Mouse (Mus musculus) stomach, embryonic 14.5 days (tissue): Measurements from ENCODE around the gene Snap47. TPM values are rescaled to one million over a fixed set of nuclear protein-coding genes. Genes with fewer than 3 reads are reported as not detected.

Experiments used
- ATAC-seq: fragments of 200-750 bp; cut with Nextera tagmentation; 2 replicates; pipeline ENCODE4 v1.8.0; 2017; ENCODE audit warnings: low read depth, moderate TSS enrichment; ENCODE audit not compliant: insufficient number of reproducible peaks, insufficient read depth, low FRiP score
- H3K27ac ChIP-seq: fragments of 300-500 bp; sonication (generic); 2 replicates; pipeline ENCODE4 v1.5.1; 2014; ENCODE audit warnings: mild to moderate bottlenecking, low read length, moderate library complexity, mixed read lengths
- H3K27me3 ChIP-seq: fragments of 300-500 bp; sonication (generic); 2 replicates; pipeline ENCODE4 v1.6.1; 2014; ENCODE audit warnings: low read length, control low read depth, mixed read lengths; ENCODE audit not compliant: control insufficient read depth, insufficient read depth
- H3K36me3 ChIP-seq: fragments of 300-500 bp; sonication (generic); 2 replicates; pipeline ENCODE4 v1.6.1; 2014; ENCODE audit warnings: mild to moderate bottlenecking, control low read depth, low read length, moderate library complexity, mixed read lengths; ENCODE audit not compliant: control insufficient read depth, insufficient read depth
- H3K4me1 ChIP-seq: fragments of 300-500 bp; sonication (generic); 2 replicates; pipeline ENCODE4 v1.6.1; 2014; ENCODE audit warnings: low read length, control low read depth, mixed read lengths; ENCODE audit not compliant: control insufficient read depth, insufficient read depth
- H3K4me2 ChIP-seq: fragments of 300-500 bp; sonication (generic); replicated peaks from 2 replicates; pipeline ENCODE4 v1.6.1; 2014; ENCODE audit warnings: low read depth, low read length, control low read depth
- H3K4me3 ChIP-seq: fragments of 300-500 bp; sonication (generic); 2 replicates; pipeline ENCODE4 v1.5.1; 2014; ENCODE audit warnings: low read depth, low read length, control low read depth
- H3K9ac ChIP-seq: fragments of 300-500 bp; sonication (generic); replicated peaks from 2 replicates; pipeline ENCODE4 v1.6.1; 2014; ENCODE audit warnings: low read depth, mild to moderate bottlenecking, control low read depth, low read length, moderate library complexity, mixed read lengths
- H3K9me3 ChIP-seq: fragments of 300-500 bp; sonication (generic); 2 replicates; pipeline ENCODE4 v1.6.1; 2016; ENCODE audit warnings: low read depth, low read length, control low read depth; ENCODE audit not compliant: control insufficient read depth
- WGBS: fragments of 180-500 bp; shearing (Covaris S2); extraction: QIAGEN DNeasy Blood & Tissue Kit; methylation state at CpG from one replicate; pipeline ENCODE4 v1.1.7; 2014; 5-methylcytosine and 5-hydroxymethylcytosine counted together
- polyA plus RNA-seq: library from polyadenylated mRNA; unstranded; fragments of >200 nt; fragmentation: Nextera tagmentation; extraction: Ambion mirVana; gene quantifications from 2 replicates; pipeline ENCODE4 v1.2.1, GENCODE M21; 2014

Snap47 gene
- polyA plus RNA-seq, 1 experiment from 2014 or later, result 113 TPM

DNA sequence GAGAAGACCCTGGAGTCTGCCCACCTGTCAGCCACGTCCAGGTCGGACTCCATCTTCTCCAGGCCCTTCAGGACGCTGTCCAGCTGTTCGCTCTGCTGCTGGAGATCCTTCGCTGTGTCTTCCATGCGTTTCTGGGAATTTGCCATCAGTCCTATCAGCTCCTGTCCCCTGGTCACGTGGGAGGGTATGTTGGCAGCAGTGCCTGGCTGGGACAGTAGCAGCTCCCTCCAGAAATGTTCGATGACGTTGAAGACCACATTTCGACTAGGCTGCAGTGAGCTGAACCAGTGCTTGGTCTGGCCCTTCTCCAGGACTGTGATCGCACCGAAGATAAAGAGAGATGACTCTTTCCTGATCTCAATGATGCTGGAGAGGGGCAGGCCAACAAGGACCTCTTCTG, 13.0 kb downstream of the Snap47 start:
- Histone ChIP-seq H3K4me2 (no peak overlapping the region), H3K4me3 (no peak overlapping the region), H3K27me3 (no peaks in the 10 kb centered on the region), H3K9ac (no peak overlapping the region), H3K36me3 (peaks cover 12% of the 10 kb centered on the region; the same call in 1 of the 2 replicates), H3K4me1 (no peaks in the 10 kb centered on the region), H3K27ac (no peak overlapping the region), H3K9me3 (no peaks in the 10 kb centered on the region)
- WGBS, result 96% methylated on average over 12 of the region's 12 CpGs
- ATAC-seq, result no peak

DNA sequence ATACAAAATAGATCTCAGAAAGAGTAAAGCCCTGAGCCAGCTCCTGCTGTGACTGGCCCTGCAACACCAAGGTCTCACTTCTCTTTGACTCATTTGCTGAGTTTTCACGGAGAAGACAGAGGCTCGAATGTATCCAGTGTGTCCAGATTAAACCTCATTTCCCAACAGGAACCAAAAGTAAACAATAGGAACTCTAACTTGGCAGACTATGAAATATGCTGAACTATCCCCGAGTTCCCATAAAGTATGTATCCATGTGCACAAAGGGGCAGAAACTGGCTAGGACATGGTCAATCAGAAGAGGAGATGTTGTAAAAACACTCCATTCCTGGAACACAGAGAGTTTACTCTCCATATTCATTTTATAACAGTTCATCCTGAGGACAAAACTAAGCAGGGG, 18.7 kb downstream of the Snap47 start:
- 46% methylated on average over 3 of the region's 3 CpGs for WGBS

DNA sequence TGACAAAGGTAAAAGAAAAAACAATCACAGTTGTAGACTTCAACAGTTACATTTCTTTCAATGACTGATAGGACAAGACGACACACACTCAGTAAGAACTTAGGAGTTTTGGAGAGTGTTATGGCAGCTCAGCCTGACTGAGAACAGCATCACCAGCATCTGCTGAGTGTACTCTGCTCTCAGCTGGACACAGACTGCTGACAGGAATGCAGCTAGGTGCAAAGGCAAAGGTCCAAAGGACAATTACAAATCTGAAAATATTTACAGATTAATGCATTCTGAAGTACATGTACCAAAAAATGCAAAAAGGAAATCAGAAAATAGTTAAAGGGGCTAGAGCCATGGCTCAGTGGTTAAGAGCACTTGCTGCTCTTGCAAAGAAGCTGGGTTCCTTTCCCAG, 21.0 kb downstream of the Snap47 start:
- H3K36me3 ChIP-seq, result peaks cover 16% of the 10 kb centered on the region
- no peaks in the 10 kb centered on the region for H3K4me1 ChIP-seq
- 75% methylated on average over 1 of the region's 1 CpGs for WGBS
- no peak overlapping the region for H3K4me3 ChIP-seq
- no peaks in the 10 kb centered on the region for H3K9me3 ChIP-seq
- no peaks in the 10 kb centered on the region for H3K27me3 ChIP-seq
- ATAC-seq, result no peak
- no peak overlapping the region for H3K27ac ChIP-seq
- no peak overlapping the region for H3K9ac ChIP-seq
- H3K4me2 ChIP-seq, result no peak overlapping the region

More for the DNA sequence above, 18.7 kb downstream of the Snap47 start:
- no peak for ATAC-seq
- Histone ChIP-seq H3K36me3 (peaks cover 12% of the 10 kb centered on the region), H3K4me1 (no peaks in the 10 kb centered on the region), H3K27ac (peak overlapping the region; percentile 16; the same call in 1 of the 2 replicates), H3K4me3 (no peak overlapping the region), H3K27me3 (no peaks in the 10 kb centered on the region), H3K9me3 (no peaks in the 10 kb centered on the region), H3K9ac (no peak overlapping the region), H3K4me2 (no peak overlapping the region)

DNA sequence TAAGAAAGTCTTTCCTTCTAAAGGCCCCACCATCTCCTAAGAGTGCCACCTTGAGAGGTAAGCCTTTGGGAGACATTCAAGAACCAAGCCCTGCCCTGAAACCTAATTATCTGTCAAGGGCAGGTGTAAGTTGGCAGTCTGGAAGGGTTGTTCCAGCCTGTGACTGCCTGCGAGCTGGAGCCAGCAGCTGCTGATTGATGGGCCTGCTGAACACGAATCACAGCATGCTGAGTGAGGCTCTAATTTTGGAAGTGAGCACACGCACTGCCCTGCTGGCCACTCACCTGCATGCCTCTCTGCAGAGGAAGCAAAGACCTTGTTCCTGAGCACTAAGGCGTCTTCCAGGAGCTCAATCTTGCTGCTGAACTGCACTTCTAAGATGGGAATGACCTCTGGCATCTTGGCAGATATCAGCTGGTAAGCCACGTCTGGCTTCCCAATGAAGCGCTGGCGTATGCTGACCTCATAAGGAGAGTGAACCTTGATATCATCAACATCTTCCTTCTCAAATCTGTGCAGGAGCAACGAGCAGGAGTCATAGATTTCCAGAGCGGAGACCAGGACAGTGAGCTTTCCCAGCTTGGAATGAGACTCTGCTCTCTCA, 22.8 kb downstream of the Snap47 start:
- Histone ChIP-seq H3K9me3 (no peaks in the 10 kb centered on the region), H3K27ac (no peak overlapping the region), H3K4me1 (no peaks in the 10 kb centered on the region), H3K36me3 (peaks cover 22% of the 10 kb centered on the region), H3K9ac (no peak overlapping the region), H3K4me3 (no peak overlapping the region), H3K27me3 (no peaks in the 10 kb centered on the region), H3K4me2 (no peak overlapping the region)
- ATAC-seq, result no peak
- WGBS, result 82% methylated on average over 9 of the region's 9 CpGs

DNA sequence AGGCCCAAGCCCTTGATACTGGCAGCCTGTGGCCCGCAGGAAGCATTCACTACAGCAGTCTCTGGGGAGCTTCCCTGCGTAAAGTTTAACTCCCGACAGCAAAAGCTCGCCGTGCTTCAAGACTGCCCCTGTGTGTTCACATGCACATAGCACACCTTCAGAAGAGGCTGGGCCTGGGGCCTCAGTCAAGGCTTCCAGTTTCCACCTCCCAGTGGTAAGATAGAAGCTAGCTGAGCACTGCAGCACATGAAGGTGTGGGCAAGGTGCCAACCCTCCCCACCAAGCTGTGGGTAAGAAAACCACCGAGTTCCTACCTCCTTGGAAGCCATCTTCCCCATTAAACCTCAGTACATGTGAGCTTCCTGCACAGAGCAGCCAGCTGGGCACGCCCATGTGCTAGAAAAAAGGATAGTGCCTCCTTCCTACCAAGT, 25.3 kb downstream of the Snap47 start:
- H3K9me3 ChIP-seq, result no peaks in the 10 kb centered on the region
- peaks cover 26% of the 10 kb centered on the region for H3K36me3 ChIP-seq
- no peak overlapping the region for H3K4me3 ChIP-seq
- H3K27ac ChIP-seq, result no peak overlapping the region
- no peak overlapping the region for H3K9ac ChIP-seq
- H3K4me2 ChIP-seq, result no peak overlapping the region
- H3K27me3 ChIP-seq, result no peaks in the 10 kb centered on the region
- H3K4me1 ChIP-seq, result 0 out of 2 replicates have a peak, but pooled peaks cover 4% of the 10 kb centered on the region
- 48% methylated on average over 7 of the region's 7 CpGs for WGBS
- ATAC-seq, result peak; percentile 42; the same call in 1 of the 2 replicates

DNA sequence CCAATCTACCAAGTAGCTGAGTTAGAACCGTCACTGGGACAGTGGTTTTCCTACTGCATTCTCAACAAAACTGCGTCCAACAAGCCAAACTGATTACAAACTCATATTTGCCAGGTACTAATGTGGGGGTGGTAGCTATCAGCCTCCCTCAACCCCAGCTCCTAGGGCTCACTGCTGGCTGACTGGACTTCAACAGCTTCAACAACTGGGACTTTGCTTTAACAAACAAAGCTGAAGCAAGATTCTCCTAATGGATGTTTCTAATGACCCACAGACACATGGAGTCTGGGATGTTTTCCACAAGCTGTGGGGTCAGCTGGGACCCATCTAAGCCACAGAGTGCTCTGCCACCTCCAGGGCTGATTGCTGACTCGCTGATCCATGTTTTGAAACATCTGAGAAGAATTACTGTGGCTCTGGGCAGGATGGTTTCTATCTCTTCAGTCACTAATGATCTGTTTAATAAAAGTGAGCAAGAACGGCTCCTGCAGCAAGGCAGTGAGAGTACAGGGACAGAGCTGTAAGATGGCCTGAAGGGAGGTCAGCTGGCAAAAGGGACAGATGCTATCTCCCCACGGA, 27.9 kb downstream of the Snap47 start:
- Histone ChIP-seq H3K36me3 (peaks cover 31% of the 10 kb centered on the region), H3K4me2 (no peak overlapping the region), H3K9me3 (no peaks in the 10 kb centered on the region), H3K4me1 (0 out of 2 replicates have a peak, but pooled peaks cover 4% of the 10 kb centered on the region), H3K27ac (0 out of 2 replicates have a peak overlapping the region, but pooled peaks have one; percentile 49), H3K27me3 (no peaks in the 10 kb centered on the region), H3K9ac (no peak overlapping the region), H3K4me3 (no peak overlapping the region)
- WGBS, result 69% methylated on average over 5 of the region's 5 CpGs
- ATAC-seq, result no peak

DNA sequence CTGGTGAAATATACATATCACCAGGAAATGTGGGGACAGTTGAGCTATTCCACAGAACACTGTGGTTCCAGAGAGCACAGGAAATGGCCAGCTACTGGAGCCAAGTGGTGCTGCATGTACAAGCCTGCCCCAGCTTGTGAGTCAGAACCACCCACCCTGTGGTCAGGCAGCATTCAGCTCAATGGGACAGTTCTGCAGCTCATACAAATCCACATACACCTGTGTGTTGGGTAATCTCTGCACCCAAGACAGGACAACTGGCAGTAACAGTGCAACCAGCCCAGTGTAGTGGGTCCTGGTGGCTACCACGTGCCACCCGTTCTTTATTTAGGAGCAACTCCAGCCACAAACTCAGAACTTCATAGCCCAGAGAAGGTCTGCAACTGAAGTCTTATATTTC, 29.0 kb downstream of the Snap47 start:
- H3K4me3 ChIP-seq, result no peak overlapping the region
- no peak for ATAC-seq
- no peaks in the 10 kb centered on the region for H3K27me3 ChIP-seq
- no peak overlapping the region for H3K9ac ChIP-seq
- no peaks in the 10 kb centered on the region for H3K9me3 ChIP-seq
- 92% methylated on average over 2 of the region's 2 CpGs for whole genome bisulfite sequencing
- no peak overlapping the region for H3K4me2 ChIP-seq
- H3K27ac ChIP-seq, result no peak overlapping the region
- H3K4me1 ChIP-seq, result 0 out of 2 replicates have a peak, but pooled peaks cover 4% of the 10 kb centered on the region
- peaks cover 28% of the 10 kb centered on the region for H3K36me3 ChIP-seq

DNA sequence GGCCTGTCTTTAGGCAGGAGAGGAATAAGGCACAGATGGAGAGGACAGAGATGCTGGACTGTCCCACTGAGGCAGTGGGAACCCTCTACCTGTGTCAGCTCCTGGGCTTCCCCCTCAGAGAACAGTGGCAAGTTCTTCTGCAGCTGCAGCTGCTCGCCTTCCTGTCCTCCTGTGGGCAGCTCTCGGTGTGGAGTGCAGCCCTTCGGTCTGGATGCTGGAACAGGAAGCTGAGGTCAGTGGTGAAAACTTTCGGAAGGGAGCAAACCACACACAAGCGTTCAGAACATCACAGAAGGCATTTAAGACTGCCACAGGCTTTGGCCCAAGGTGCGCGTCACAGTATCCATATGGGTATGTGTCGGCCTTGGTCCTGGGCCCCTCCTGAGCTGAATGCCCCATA, 29.6 kb downstream of the Snap47 start:
- Histone ChIP-seq H3K36me3 (peaks cover 25% of the 10 kb centered on the region), H3K4me1 (0 out of 2 replicates have a peak, but pooled peaks cover 4% of the 10 kb centered on the region), H3K9ac (no peak overlapping the region), H3K27ac (no peak overlapping the region), H3K27me3 (no peaks in the 10 kb centered on the region), H3K9me3 (no peaks in the 10 kb centered on the region), H3K4me3 (no peak overlapping the region), H3K4me2 (no peak overlapping the region)
- WGBS, result 83% methylated on average over 8 of the region's 8 CpGs
- no peak for ATAC-seq
